Mouse (Mus musculus) forebrain, embryonic 12.5 days (tissue): ENCODE data around the gene Hoxa10. TPM values are rescaled to one million over a fixed set of nuclear protein-coding genes. Genes with fewer than 3 reads are reported as not detected.
A peak's percentile ranks its signal among the peaks of the same experiment; 100 is the strongest.

Experiments
- ATAC-seq: fragments of 200-750 bp; cut with Nextera tagmentation; 2 replicates; pipeline ENCODE4 v1.8.0; 2017; ENCODE audit warnings: moderate TSS enrichment; ENCODE audit not compliant: low FRiP score
- H3K27ac ChIP-seq: fragments of 300-500 bp; sonication (generic); 2 replicates; pipeline ENCODE4 v1.5.1; 2016; ENCODE audit warnings: mild to moderate bottlenecking
- H3K27me3 ChIP-seq: fragments of 300-500 bp; sonication (generic); 2 replicates; pipeline ENCODE4 v1.6.1; 2016; ENCODE audit warnings: mild to moderate bottlenecking
- H3K36me3 ChIP-seq: fragments of 300-500 bp; sonication (generic); replicated peaks from 2 replicates; pipeline ENCODE4 v1.6.1; 2016; ENCODE audit warnings: mild to moderate bottlenecking
- H3K4me1 ChIP-seq: fragments of 300-500 bp; sonication (generic); 2 replicates; pipeline ENCODE4 v1.6.1; 2016
- H3K4me2 ChIP-seq: fragments of 300-500 bp; sonication (generic); 2 replicates; pipeline ENCODE4 v1.6.1; 2016; ENCODE audit warnings: mild to moderate bottlenecking, moderate library complexity
- H3K4me3 ChIP-seq: fragments of 300-500 bp; sonication (generic); replicated peaks from 2 replicates; pipeline ENCODE4 v1.5.1; 2016; ENCODE audit warnings: mild to moderate bottlenecking
- H3K9ac ChIP-seq: fragments of 300-500 bp; sonication (generic); 2 replicates; pipeline ENCODE4 v1.6.1; 2016; ENCODE audit warnings: mild to moderate bottlenecking
- H3K9me3 ChIP-seq: fragments of 300-500 bp; sonication (generic); 2 replicates; pipeline ENCODE4 v1.6.1; 2016
- WGBS: fragments of 180-500 bp; shearing (Covaris S2); methylation state at CpG from one replicate; pipeline ENCODE4 v1.1.7; 2016; 5-methylcytosine and 5-hydroxymethylcytosine counted together
- polyA plus RNA-seq: library from polyadenylated mRNA; unstranded; fragments of >200 nt; fragmentation: Nextera tagmentation; extraction: Ambion mirVana; gene quantifications from 2 replicates; pipeline ENCODE4 v1.2.1, GENCODE M21; 2016

Gene Hoxa10
- polyA plus RNA-seq, 1 experiment from 2014 or later, result not detected

- H3K9ac ChIP-seq, result no peak overlapping the region
- H3K27me3 ChIP-seq, result peaks cover 98% of the 10 kb centered on the region
- H3K4me2 ChIP-seq, result no peak overlapping the region
- H3K4me3 ChIP-seq, result no peak overlapping the region
- ATAC-seq, result no peak
- no peaks in the 10 kb centered on the region for H3K9me3 ChIP-seq
- H3K36me3 ChIP-seq, result no peaks in the 10 kb centered on the region
- peaks cover 5% of the 10 kb centered on the region for H3K4me1 ChIP-seq
- no peak overlapping the region for H3K27ac ChIP-seq
- under 1% methylated on average over 27 of the region's 27 CpGs for WGBS
Measured at GRCm38 (mm10) chr6:52248638-52249414, 8.2 kb upstream of the Hoxa10 start.

- H3K4me3 ChIP-seq, result no peak overlapping the region
- H3K27me3 ChIP-seq, result peaks cover 98% of the 10 kb centered on the region
- no peaks in the 10 kb centered on the region for H3K36me3 ChIP-seq
- WGBS, result 2% methylated on average over 23 of the region's 23 CpGs
- H3K9ac ChIP-seq, result no peak overlapping the region
- H3K27ac ChIP-seq, result no peak overlapping the region
- no peak overlapping the region for H3K4me2 ChIP-seq
- H3K4me1 ChIP-seq, result peaks cover 2% of the 10 kb centered on the region; the same call in 1 of the 2 replicates
- H3K9me3 ChIP-seq, result no peaks in the 10 kb centered on the region
- no peak for ATAC-seq
Measured at GRCm38 (mm10) chr6:52247766-52248637, 7.3 kb upstream of the Hoxa10 start.

- ATAC-seq, result no peak
- Histone ChIP-seq H3K9me3 (no peaks in the 10 kb centered on the region), H3K36me3 (no peaks in the 10 kb centered on the region), H3K4me3 (no peak overlapping the region), H3K27me3 (peaks cover 98% of the 10 kb centered on the region), H3K4me2 (no peak overlapping the region), H3K27ac (no peak overlapping the region), H3K9ac (no peak overlapping the region), H3K4me1 (peaks cover 2% of the 10 kb centered on the region; the same call in 1 of the 2 replicates)
- WGBS, result 1% methylated on average over 3 of the region's 3 CpGs
Measured at GRCm38 (mm10) chr6:52246916-52247315, 6.3 kb upstream of the Hoxa10 start.

- Histone ChIP-seq H3K9me3 (no peaks in the 10 kb centered on the region), H3K4me2 (no peak overlapping the region), H3K27ac (no peak overlapping the region), H3K4me1 (peaks cover 2% of the 10 kb centered on the region; the same call in 1 of the 2 replicates), H3K27me3 (peaks cover 98% of the 10 kb centered on the region), H3K36me3 (no peaks in the 10 kb centered on the region), H3K9ac (no peak overlapping the region), H3K4me3 (no peak overlapping the region; the same call in 1 of the 2 replicates)
- WGBS, result under 1% methylated on average over 26 of the region's 26 CpGs
- no peak for ATAC-seq
Measured at GRCm38 (mm10) chr6:52246403-52246803, 5.7 kb upstream of the Hoxa10 start.

- WGBS, result 2% methylated on average over 20 of the region's 20 CpGs
- H3K4me1 ChIP-seq, result peaks cover 2% of the 10 kb centered on the region; the same call in 1 of the 2 replicates
- no peak within 1 kb of the TSS for H3K27ac ChIP-seq
- H3K4me2 ChIP-seq, result no peak within 1 kb of the TSS
- H3K9me3 ChIP-seq, result no peaks in the 10 kb centered on the region
- no peak for ATAC-seq
- H3K27me3 ChIP-seq, result peaks cover 98% of the 10 kb centered on the region
- H3K4me3 ChIP-seq, result peak within 1 kb of the TSS; percentile 0
- no peak within 1 kb of the TSS for H3K9ac ChIP-seq
- no peaks in the 10 kb centered on the region for H3K36me3 ChIP-seq
Measured at GRCm38 (mm10) chr6:52245757-52246142, 5.1 kb upstream of the Hoxa10 start, which contains the start of gene Hoxa11. Hoxa11 (minus strand) TSS chr6:52245810.

DNA sequence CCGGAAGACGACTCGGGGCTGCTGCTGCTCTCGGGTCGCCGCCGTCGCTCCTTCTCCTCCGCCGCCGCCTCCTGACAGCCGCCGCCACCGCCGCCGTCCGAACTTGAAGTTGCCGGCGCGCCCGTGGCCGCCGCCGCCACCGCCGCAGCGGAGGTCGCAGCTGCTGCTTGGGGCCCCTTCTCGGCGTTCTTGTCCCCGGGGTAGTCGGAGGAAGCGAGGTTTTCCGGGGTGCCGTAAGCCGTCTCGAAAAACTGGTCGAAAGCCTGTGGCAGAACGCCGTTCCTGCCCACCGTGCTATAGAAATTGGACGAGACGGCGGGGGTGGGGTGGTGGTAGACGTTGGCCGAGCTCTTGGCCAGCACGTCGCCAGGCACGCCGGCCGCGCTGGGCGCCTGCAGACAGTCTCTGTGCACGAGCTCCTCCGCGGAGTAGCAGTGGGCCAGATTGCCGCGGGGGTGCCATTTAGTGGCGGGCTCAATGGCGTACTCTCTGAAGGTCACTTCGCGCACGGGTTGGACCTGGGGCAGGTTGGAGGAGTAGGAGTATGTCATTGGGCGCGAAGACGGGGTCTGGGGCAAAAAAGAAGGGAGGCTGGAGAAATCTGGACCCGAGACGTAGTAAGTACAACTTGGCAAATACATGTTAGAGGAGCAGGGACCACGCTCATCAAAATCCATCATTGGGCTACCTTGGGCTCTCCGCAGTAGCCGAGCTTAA lies 4.5 kb upstream of the Hoxa10 start:
- H3K9ac ChIP-seq, result no peak overlapping the region

DNA sequence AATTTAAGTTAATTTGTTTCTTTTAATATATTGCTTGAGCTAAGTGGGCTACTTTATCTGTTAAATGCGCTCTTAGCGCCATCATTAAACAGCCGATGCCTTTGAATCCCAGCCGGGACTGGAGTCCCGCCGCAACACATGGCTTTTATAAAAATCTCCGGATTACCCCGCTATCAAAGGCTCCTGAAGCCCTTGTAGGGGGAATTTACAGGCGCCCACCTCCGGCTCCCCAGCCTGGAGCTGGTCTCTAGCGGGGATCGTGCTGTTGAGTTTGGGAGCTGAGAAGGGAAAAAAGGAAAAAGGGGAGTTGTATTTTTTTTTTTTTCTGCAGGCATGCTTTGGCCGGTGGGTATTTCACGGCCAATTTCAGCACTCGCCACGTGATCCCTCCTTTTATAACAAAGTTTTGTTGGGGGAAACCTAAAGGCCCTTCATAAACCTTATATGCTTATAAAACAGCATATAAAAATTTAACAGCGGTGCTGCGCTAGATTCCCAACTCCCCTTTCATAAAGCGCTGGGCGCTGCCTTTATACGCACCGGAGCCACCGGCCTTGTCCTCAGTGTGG lies 3.9 kb upstream of the Hoxa10 start:
- Histone ChIP-seq H3K4me2 (no peak overlapping the region), H3K36me3 (no peaks in the 10 kb centered on the region), H3K27me3 (peaks cover 98% of the 10 kb centered on the region), H3K27ac (no peak overlapping the region), H3K4me3 (peak overlapping the region; percentile 0; the same call in 1 of the 2 replicates), H3K9ac (no peak overlapping the region), H3K9me3 (no peaks in the 10 kb centered on the region), H3K4me1 (peaks cover 6% of the 10 kb centered on the region; the same call in 1 of the 2 replicates)
- WGBS, result 1% methylated on average over 23 of the region's 23 CpGs
- ATAC-seq, result no peak

More for the DNA sequence above, 4.5 kb upstream of the Hoxa10 start:
- H3K27me3 ChIP-seq, result peaks cover 98% of the 10 kb centered on the region
- H3K27ac ChIP-seq, result no peak overlapping the region
- H3K36me3 ChIP-seq, result no peaks in the 10 kb centered on the region
- no peak for ATAC-seq
- H3K4me3 ChIP-seq, result peak overlapping the region; percentile 0; the same call in 1 of the 2 replicates
- no peak overlapping the region for H3K4me2 ChIP-seq
- peaks cover 4% of the 10 kb centered on the region; the same call in 1 of the 2 replicates for H3K4me1 ChIP-seq
- WGBS, result under 1% methylated on average over 65 of the region's 71 CpGs
- no peaks in the 10 kb centered on the region for H3K9me3 ChIP-seq

DNA sequence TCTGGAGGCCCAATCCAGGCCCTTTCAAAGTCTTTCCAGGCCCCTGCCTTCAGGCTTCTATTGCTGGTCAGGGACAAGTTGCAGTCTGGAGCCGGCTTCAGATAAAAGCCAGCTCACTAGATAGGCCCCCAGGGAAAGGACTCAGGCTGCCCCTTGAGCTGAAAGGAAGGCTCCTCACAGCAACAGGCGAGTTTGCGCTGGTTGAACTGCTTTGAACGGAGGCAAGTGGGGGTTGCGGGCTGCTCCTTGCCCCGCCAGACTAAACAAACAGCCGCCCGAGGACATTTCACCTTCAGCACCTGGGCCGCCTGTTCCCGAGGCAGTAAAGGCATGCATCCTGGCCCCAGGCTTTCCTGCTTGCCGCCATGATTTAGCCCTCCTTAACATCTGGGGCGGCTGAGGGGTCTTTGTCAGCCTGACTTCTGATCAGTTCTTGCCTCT lies 3.0 kb upstream of the Hoxa10 start:
- H3K27me3 ChIP-seq, result peaks cover 96% of the 10 kb centered on the region
- under 1% methylated on average over 12 of the region's 12 CpGs for WGBS
- no peak overlapping the region for H3K27ac ChIP-seq
- no peak overlapping the region for H3K4me2 ChIP-seq
- H3K9ac ChIP-seq, result no peak overlapping the region
- no peaks in the 10 kb centered on the region for H3K36me3 ChIP-seq
- no peak for ATAC-seq
- no peaks in the 10 kb centered on the region for H3K9me3 ChIP-seq
- H3K4me3 ChIP-seq, result no peak overlapping the region
- peaks cover 6% of the 10 kb centered on the region; the same call in 1 of the 2 replicates for H3K4me1 ChIP-seq

DNA sequence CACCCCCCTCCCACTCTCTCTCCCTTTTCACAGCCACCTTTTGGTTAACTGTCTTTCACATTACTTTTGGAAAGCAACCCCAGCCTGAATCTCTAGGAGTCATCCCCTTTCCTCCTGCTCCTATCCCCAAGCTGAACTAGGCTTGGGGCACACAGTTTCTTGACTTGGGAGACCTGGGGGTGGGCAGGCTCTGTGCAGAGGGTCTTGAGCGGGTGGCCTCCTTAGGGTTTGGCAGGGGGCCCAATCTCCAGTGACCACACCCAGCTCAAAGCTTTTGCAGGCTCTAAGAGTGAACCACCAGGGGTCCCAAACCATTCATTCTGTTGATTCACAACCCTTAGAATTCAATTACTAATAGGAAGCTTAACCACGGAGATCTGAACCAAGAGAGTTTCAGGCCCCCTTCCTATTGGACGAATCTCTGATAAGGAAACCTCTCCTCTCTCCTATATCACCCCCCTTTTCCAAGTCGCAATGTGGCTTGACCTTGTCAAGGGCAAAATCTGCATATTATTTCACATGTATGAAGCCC lies 2.2 kb upstream of the Hoxa10 start:
- 6% methylated on average over 4 of the region's 4 CpGs for WGBS
- no peak overlapping the region for H3K4me2 ChIP-seq
- no peaks in the 10 kb centered on the region for H3K9me3 ChIP-seq
- no peak for ATAC-seq
- H3K9ac ChIP-seq, result no peak overlapping the region
- H3K27ac ChIP-seq, result no peak overlapping the region
- no peak overlapping the region for H3K4me3 ChIP-seq
- peaks cover 6% of the 10 kb centered on the region; the same call in 1 of the 2 replicates for H3K4me1 ChIP-seq
- no peaks in the 10 kb centered on the region for H3K36me3 ChIP-seq
- H3K27me3 ChIP-seq, result peaks cover 92% of the 10 kb centered on the region

DNA sequence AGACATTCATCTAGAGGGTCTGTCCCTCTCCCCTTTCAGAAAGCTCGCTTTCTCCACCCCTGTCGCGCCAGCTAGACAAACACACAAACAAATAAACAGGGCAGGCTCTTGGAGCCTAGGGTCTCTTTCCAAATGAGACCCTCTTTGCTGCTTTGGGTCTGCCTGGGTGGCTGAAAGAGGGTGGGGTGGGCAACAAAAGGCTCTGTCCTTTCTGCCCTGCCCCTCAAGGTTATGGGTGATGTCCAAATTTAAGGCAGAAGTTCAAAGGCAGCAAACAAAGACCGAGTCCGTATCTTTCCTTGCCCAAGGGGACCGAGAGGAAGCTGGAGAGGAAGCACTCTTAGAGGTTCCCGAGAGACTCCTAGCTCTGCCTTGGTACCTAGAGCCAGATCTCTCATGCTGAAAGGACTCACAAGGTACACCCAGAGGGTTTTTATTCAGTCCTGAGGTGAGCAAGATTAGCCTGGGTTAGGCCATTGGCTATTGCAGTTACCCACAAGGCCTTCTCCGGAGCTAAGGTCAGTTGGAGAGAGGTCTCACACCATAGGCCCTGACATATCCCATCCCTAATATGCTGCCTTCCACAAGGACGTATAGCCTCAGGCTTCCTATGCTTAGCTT lies 457 bp upstream of the Hoxa10 start:
- WGBS, result 3% methylated on average over 9 of the region's 9 CpGs
- Histone ChIP-seq H3K4me3 (no peak overlapping the region), H3K4me2 (no peak overlapping the region), H3K36me3 (no peaks in the 10 kb centered on the region), H3K4me1 (peaks cover 6% of the 10 kb centered on the region; the same call in 1 of the 2 replicates), H3K27me3 (peaks cover 94% of the 10 kb centered on the region), H3K9me3 (no peaks in the 10 kb centered on the region), H3K9ac (no peak overlapping the region), H3K27ac (no peak overlapping the region)
- ATAC-seq, result no peak
